Mouse (Mus musculus) neural tube, embryonic 15.5 days (tissue): ENCODE measurements around the gene Abhd17a. TPM values are rescaled to one million over a fixed set of nuclear protein-coding genes. Genes with fewer than 3 reads are reported as not detected.

ENCODE experiments used
- ATAC-seq: fragments of 200-750 bp; cut with Nextera tagmentation; 2 replicates; pipeline ENCODE4 v1.8.0; 2017; ENCODE audit warnings: mild to moderate bottlenecking, moderate TSS enrichment, moderate library complexity; ENCODE audit not compliant: low FRiP score
- H3K27ac ChIP-seq: fragments of 300-500 bp; sonication (generic); replicated peaks from 2 replicates; pipeline ENCODE4 v1.5.1; 2015; ENCODE audit warnings: mild to moderate bottlenecking, inconsistent platforms
- H3K27me3 ChIP-seq: fragments of 300-500 bp; sonication (generic); replicated peaks from 2 replicates; pipeline ENCODE4 v1.6.1; 2015; ENCODE audit warnings: inconsistent platforms
- H3K36me3 ChIP-seq: fragments of 300-500 bp; sonication (generic); 2 replicates; pipeline ENCODE4 v1.6.1; 2015; ENCODE audit warnings: inconsistent platforms
- H3K4me1 ChIP-seq: fragments of 300-500 bp; sonication (generic); 2 replicates; pipeline ENCODE4 v1.6.1; 2015; ENCODE audit warnings: inconsistent platforms
- H3K4me2 ChIP-seq: fragments of 300-500 bp; sonication (generic); 2 replicates; pipeline ENCODE4 v1.6.1; 2015; ENCODE audit warnings: inconsistent platforms, mild to moderate bottlenecking, moderate library complexity
- H3K4me3 ChIP-seq: fragments of 300-500 bp; sonication (generic); replicated peaks from 2 replicates; pipeline ENCODE4 v1.5.1; 2015; ENCODE audit warnings: mild to moderate bottlenecking, inconsistent platforms
- H3K9ac ChIP-seq: fragments of 300-500 bp; sonication (generic); replicated peaks from 2 replicates; pipeline ENCODE4 v1.6.1; 2015; ENCODE audit warnings: mild to moderate bottlenecking, inconsistent platforms
- H3K9me3 ChIP-seq: fragments of 300-500 bp; sonication (generic); replicated peaks from 2 replicates; pipeline ENCODE4 v1.6.1; 2016; ENCODE audit warnings: inconsistent platforms
- WGBS: fragments of 180-500 bp; shearing (Covaris S2); methylation state at CpG from one replicate; pipeline ENCODE4 v1.1.7; 2015; ENCODE audit warnings: mixed read lengths; 5-methylcytosine and 5-hydroxymethylcytosine counted together
- polyA plus RNA-seq: library from polyadenylated mRNA; unstranded; fragments of >200 nt; fragmentation: Nextera tagmentation; extraction: Ambion mirVana; gene quantifications from 2 replicates; pipeline ENCODE4 v1.2.1, GENCODE M21; 2015

Gene Abhd17a
- polyA plus RNA-seq, 1 experiment from 2014 or later, result 152 TPM

DNA sequence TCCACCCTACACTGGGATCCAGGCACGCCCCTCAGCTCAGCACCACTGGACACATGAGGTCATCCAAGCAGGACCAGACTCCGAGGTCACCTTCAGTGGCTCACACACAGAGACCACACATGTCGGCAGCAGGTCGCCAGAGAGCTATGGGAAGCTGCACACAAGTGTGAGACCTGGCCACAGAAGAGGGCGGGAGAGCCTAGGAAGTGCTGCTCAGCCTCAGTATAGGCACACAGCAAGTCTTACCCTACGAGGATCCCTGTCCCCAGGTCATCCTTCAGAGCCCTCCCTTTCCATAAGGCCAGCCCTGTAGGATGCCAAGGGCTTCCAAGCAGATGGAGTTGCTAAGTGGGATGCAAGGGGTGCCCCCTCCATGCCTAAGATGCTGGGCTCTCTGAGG is 36.1 kb downstream of the Abhd17a start:
- Histone ChIP-seq H3K4me3 (no peak overlapping the region), H3K36me3 (peaks cover 18% of the 10 kb centered on the region), H3K27me3 (no peaks in the 10 kb centered on the region), H3K4me1 (peaks cover 28% of the 10 kb centered on the region), H3K9me3 (no peaks in the 10 kb centered on the region), H3K4me2 (no peak overlapping the region), H3K9ac (no peak overlapping the region), H3K27ac (no peak overlapping the region)
- WGBS, result 92% methylated on average over 6 of the region's 6 CpGs
- no peak for ATAC-seq

GRCm38 (mm10) chr10:80553575-80553974 is 36.6 kb downstream of the Abhd17a start:
- ATAC-seq, result no peak
- H3K9ac ChIP-seq, result no peak overlapping the region
- peaks cover 19% of the 10 kb centered on the region for H3K36me3 ChIP-seq
- no peak overlapping the region for H3K27ac ChIP-seq
- H3K4me2 ChIP-seq, result no peak overlapping the region
- WGBS, result 90% methylated on average over 8 of the region's 8 CpGs
- peaks cover 26% of the 10 kb centered on the region for H3K4me1 ChIP-seq
- H3K9me3 ChIP-seq, result no peaks in the 10 kb centered on the region
- no peak overlapping the region for H3K4me3 ChIP-seq
- H3K27me3 ChIP-seq, result no peaks in the 10 kb centered on the region

DNA sequence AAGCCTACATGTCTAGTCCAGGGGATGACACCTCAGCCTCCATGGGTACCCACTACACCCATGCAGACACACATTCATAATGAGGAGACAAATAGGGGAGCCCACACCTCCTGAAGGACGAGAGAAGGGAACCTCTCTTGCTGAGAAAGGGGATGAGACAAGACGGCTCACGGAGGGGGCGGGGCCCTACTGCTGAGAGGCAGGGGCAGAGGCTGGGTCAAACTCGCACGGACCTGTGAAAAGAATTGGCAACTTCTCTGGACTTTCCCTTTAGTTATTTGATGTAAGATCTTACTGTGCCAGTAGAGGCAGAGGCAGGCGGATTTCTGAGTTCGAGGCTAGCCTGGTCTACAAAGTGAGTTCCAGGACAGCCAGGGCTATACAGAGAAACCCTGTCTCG is 37.8 kb downstream of the Abhd17a start:
- H3K9ac ChIP-seq, result no peak overlapping the region
- no peak for ATAC-seq
- no peak overlapping the region for H3K27ac ChIP-seq
- H3K36me3 ChIP-seq, result peaks cover 29% of the 10 kb centered on the region
- peaks cover 18% of the 10 kb centered on the region for H3K4me1 ChIP-seq
- H3K4me2 ChIP-seq, result no peak overlapping the region
- no peaks in the 10 kb centered on the region for H3K9me3 ChIP-seq
- H3K4me3 ChIP-seq, result no peak overlapping the region
- H3K27me3 ChIP-seq, result no peaks in the 10 kb centered on the region
- 65% methylated on average over 9 of the region's 9 CpGs for WGBS

DNA sequence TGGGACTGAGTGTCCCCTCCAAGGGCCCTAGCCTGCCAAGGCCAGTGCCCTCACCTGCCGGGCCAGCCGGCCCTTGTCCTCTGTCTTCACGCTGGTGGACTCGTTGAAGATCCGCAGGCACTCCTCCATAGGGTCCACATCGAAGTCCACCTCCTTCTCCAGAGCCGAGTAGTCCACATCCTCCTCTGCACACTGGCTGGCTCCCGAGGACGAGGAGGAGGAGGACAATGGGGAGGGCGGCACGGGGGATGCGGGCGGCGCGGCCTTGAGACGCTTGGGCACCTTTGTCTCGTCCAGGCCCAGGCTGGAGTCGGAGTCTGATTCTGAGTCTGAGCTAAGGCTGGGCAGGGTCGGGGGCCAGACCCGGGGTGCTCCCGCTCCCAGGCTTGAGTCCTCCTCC is 40.9 kb downstream of the Abhd17a start:
- Histone ChIP-seq H3K9me3 (no peaks in the 10 kb centered on the region), H3K9ac (no peak overlapping the region), H3K27me3 (no peaks in the 10 kb centered on the region), H3K36me3 (peaks cover 59% of the 10 kb centered on the region), H3K4me3 (no peak overlapping the region), H3K27ac (no peak overlapping the region), H3K4me2 (no peak overlapping the region), H3K4me1 (peaks cover 10% of the 10 kb centered on the region; the same call in 1 of the 2 replicates)
- WGBS, result 94% methylated on average over 21 of the region's 21 CpGs
- no peak for ATAC-seq

GRCm38 (mm10) chr10:80548428-80549006 is 41.6 kb downstream of the Abhd17a start:
- no peak overlapping the region for H3K4me3 ChIP-seq
- no peaks in the 10 kb centered on the region for H3K9me3 ChIP-seq
- H3K27ac ChIP-seq, result no peak overlapping the region
- no peaks in the 10 kb centered on the region for H3K27me3 ChIP-seq
- H3K9ac ChIP-seq, result no peak overlapping the region
- peaks cover 67% of the 10 kb centered on the region for H3K36me3 ChIP-seq
- peaks cover 6% of the 10 kb centered on the region; the same call in 1 of the 2 replicates for H3K4me1 ChIP-seq
- WGBS, result 72% methylated on average over 10 of the region's 10 CpGs
- peak; percentile 33; the same call in 1 of the 2 replicates for ATAC-seq
- no peak overlapping the region for H3K4me2 ChIP-seq

DNA sequence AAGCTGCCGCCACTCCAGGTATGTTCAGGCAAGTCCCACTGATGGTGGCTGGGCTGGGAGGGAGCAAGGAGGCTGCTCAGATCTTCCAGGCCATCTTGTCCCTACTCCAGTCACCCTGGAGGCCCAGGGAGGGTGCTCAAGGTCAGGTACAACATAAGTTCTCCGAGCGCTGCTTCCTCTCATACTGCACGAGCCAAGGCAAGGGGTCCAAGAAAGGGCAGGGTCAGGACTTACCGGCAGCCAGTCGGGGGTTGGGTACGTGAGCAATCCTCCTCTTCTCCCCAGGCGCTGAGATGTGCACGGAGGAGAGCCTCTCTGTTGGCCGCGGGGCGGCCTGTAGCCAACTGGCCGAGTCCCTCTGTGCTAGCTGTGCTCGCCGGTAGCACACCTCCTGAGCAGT is 42.6 kb downstream of the Abhd17a start:
- Histone ChIP-seq H3K9me3 (no peaks in the 10 kb centered on the region), H3K4me1 (peaks cover 6% of the 10 kb centered on the region; the same call in 1 of the 2 replicates), H3K9ac (no peak overlapping the region), H3K36me3 (peaks cover 77% of the 10 kb centered on the region), H3K4me2 (no peak overlapping the region), H3K27ac (no peak overlapping the region), H3K27me3 (no peaks in the 10 kb centered on the region), H3K4me3 (no peak overlapping the region)
- 88% methylated on average over 14 of the region's 15 CpGs for WGBS
- no peak for ATAC-seq

DNA sequence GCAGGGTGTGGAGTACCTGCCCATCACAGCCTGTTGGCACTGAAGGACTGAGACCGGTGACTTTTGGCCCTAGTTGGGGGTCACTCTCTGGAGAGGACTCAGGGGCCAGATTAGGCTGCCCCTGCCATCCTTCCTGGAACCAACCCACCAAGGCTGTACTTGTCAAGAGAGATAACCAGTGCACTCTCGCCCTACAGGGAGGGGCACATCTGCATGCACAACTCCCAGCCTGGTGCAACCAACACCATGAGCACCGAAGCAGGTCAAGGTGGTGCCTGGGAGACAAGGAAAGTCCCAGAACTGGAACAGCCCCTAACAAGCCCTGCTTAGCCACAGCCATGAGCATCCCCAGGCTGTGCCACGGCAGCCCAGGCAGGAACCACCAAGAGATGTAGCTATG is 43.2 kb downstream of the Abhd17a start:
- no peak overlapping the region for H3K27ac ChIP-seq
- no peak for ATAC-seq
- H3K4me1 ChIP-seq, result peaks cover 6% of the 10 kb centered on the region; the same call in 1 of the 2 replicates
- no peak overlapping the region for H3K4me2 ChIP-seq
- no peaks in the 10 kb centered on the region for H3K9me3 ChIP-seq
- no peak overlapping the region for H3K4me3 ChIP-seq
- whole genome bisulfite sequencing, result 100% methylated on average over 4 of the region's 4 CpGs
- H3K36me3 ChIP-seq, result peaks cover 83% of the 10 kb centered on the region
- no peaks in the 10 kb centered on the region for H3K27me3 ChIP-seq
- H3K9ac ChIP-seq, result no peak overlapping the region

- H3K4me2 ChIP-seq, result no peak overlapping the region
- no peak overlapping the region for H3K4me3 ChIP-seq
- H3K9ac ChIP-seq, result no peak overlapping the region
- H3K27ac ChIP-seq, result no peak overlapping the region
- no peak for ATAC-seq
- no peaks in the 10 kb centered on the region for H3K9me3 ChIP-seq
- WGBS, result 93% methylated on average over 8 of the region's 8 CpGs
- H3K27me3 ChIP-seq, result no peaks in the 10 kb centered on the region
- H3K4me1 ChIP-seq, result peaks cover 6% of the 10 kb centered on the region; the same call in 1 of the 2 replicates
- H3K36me3 ChIP-seq, result peaks cover 91% of the 10 kb centered on the region
These were observed 44.6 kb downstream of the Abhd17a start for GRCm38 (mm10) chr10:80545590-80545989.

DNA sequence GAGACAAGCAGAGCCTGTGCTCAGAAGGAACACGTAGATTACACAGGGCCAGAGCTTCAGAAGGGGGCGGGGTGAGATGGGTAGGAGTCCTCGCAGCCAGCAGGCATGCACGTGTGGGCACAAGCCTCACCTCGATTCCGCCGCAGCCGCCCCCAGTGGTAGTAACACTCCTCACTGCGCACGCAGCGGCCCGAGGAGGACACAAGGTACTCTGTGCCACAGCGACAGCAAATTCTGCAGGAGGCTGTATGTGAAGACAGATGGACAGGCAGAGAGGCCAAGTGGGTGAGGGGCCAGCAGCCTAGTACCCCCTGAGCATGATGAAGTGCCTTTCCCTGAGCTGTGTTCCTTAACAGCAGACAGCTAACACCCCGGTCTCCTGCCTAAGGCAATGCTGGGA is 46.3 kb downstream of the Abhd17a start:
- Histone ChIP-seq H3K9me3 (no peaks in the 10 kb centered on the region), H3K36me3 (peaks cover 76% of the 10 kb centered on the region), H3K4me1 (peaks cover 9% of the 10 kb centered on the region), H3K27ac (no peak overlapping the region), H3K4me3 (no peak overlapping the region), H3K9ac (no peak overlapping the region), H3K4me2 (no peak overlapping the region), H3K27me3 (peaks cover 3% of the 10 kb centered on the region)
- WGBS, result 92% methylated on average over 14 of the region's 14 CpGs
- no peak for ATAC-seq

DNA sequence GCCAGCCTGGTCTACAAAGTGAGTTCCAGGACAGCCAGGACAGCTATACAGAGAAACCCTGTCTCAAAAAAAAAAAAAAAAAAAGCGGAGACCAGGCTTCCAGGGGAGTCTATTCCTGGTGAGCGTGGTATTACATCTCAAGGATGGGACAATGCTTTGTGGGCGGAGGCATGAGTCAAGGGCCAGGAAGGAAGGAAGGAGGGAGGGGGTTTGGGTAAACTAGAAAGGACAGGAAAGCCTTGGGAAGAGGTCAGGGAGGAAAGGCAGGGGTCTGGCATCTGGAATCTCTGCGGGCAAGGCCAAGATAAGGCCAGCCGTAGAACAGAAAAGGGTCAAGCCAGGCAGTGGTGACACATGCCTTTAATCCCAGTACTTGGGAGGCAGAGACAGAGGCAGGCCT is 50.6 kb downstream of the Abhd17a start:
- Histone ChIP-seq H3K4me1 (peaks cover 13% of the 10 kb centered on the region), H3K4me2 (no peak overlapping the region), H3K9me3 (no peaks in the 10 kb centered on the region), H3K27ac (no peak overlapping the region), H3K4me3 (no peak overlapping the region), H3K36me3 (peaks cover 37% of the 10 kb centered on the region), H3K27me3 (peaks cover 42% of the 10 kb centered on the region), H3K9ac (no peak overlapping the region)
- WGBS, result 63% methylated on average over 4 of the region's 5 CpGs
- ATAC-seq, result no peak

- Histone ChIP-seq H3K9me3 (no peaks in the 10 kb centered on the region), H3K27me3 (peaks cover 47% of the 10 kb centered on the region), H3K9ac (no peak within 1 kb of the TSS; the same call in 1 of the 2 replicates), H3K4me3 (peak within 1 kb of the TSS; percentile 22), H3K4me2 (peak within 1 kb of the TSS; percentile 47), H3K27ac (no peak within 1 kb of the TSS), H3K36me3 (peaks cover 30% of the 10 kb centered on the region), H3K4me1 (peaks cover 13% of the 10 kb centered on the region)
- ATAC-seq, result peak; percentile 46; the same call in 1 of the 2 replicates
- WGBS, result 2% methylated on average over 29 of the region's 30 CpGs
These were observed 51.3 kb downstream of the Abhd17a start, which contains the start of gene Atp8b3 for GRCm38 (mm10) chr10:80538710-80539394. Gene Atp8b3 (minus strand): TSS chr10:80539124.

- Histone ChIP-seq H3K9ac (no peak overlapping the region), H3K4me1 (peaks cover 13% of the 10 kb centered on the region), H3K4me3 (no peak overlapping the region), H3K4me2 (no peak overlapping the region), H3K9me3 (no peaks in the 10 kb centered on the region), H3K36me3 (peaks cover 24% of the 10 kb centered on the region), H3K27me3 (peaks cover 47% of the 10 kb centered on the region), H3K27ac (no peak overlapping the region)
- ATAC-seq, result no peak
- 70% methylated on average over 5 of the region's 5 CpGs for WGBS
These were observed 52.0 kb downstream of the Abhd17a start for GRCm38 (mm10) chr10:80538180-80538579.
